Mouse (Mus musculus): ENCODE data around the gene Olfr1359. TPM values are rescaled to one million over a fixed set of nuclear protein-coding genes. Genes with fewer than 3 reads are reported as not detected.

The Olfr1359 gene
- polyA plus RNA-seq (2012; ENCODE audit: low replicate concordance) = not detected in 2 replicates

DNA sequence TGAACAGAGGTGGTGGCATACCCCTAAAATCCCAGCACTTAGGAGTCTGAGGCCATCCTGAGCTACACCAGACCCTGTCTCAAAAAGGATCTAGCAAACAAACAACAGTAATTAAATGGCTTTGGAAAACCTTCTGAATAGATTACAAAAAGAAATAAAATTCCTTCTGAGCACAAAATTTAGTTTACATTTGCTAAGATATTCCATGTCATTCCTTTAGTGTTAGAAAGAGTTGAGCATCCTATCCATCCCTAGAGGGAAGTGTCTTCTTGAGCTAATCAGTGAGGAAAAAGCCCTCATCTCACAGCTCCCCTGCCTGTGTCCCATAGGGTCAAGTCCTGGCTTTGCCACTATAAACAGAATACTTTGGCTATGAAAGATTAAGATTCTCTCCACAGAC lies at the start of gene Olfr1359:
Gene Olfr1359 (plus strand): TSS at position 301 of the 400 bp plus-strand sequence.

DNA sequence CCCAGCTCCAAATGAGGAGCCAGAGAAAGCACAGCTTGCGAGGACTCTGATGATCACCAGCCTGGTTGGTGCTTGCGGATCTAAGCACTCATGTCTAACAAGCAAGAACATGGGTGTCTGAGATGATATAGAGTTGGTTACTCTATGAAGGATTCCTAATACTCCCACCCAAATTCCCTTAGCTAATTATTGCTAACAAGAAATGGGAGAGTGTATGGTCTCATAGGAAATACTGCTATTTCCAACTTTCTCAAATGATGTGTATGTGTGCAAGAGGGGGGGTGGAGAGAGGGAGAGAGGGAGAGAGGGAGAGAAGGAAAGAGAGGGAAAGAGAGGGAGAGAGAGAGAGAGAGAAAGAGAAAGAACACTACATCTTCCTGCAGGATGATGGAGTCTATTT lies 34.6 kb upstream of the Olfr1359 start, which contains the start of gene Olfr1361:
Gene Olfr1361 (minus strand): TSS at position 101 of the 400 bp plus-strand sequence.

DNA sequence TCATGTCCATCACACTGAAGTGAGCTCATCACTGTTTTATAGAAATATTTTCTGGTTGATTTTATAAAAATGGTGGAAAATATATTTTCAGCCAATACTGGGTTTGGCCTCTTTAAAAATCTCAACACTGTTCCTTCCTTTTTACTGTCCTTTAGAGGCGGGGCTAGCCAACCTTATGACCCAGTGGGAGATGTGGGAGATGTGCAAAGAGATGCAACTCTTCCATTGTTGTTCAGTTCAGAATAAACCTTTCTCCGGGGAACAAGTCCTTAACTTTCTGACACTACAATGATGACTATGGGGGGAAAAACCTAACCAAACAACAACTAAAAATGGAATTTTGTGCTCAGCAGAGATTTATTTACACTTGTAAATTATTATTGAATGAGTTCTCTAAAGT lies 20.6 kb upstream of the Olfr1359 start, which contains the start of gene Olfr1360:
Gene Olfr1360 (minus strand): TSS at position 101 of the 400 bp plus-strand sequence.

DNA sequence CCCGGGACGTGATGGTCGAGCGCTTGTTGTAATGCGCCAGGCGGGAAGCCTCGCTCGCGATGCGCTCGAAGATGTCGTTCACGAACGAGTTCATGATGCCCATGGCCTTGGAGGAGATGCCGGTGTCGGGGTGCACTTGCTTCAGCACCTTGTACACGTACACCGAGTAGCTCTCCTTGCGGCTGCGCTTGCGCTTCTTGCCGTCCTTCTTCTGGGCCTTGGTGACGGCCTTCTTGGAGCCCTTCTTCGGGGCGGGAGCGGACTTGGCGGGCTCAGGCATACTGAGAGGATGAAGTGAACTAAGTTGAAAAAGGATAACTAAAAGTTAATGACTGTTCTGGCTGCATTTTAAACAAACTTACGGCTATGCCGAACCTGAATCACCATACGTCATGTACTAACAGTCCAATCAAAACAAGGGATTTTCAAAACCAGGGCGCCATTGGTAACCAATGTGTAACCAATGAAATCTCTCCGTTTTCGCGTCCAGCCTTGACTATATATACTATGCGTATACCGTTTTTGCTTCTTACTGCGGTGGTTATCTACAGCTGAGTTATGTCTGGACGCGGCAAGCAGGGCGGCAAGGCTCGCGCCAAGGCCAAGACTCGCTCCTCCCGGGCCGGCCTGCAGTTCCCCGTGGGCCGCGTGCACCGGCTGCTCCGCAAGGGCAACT lies 18.1 kb downstream of the Olfr1359 start, which contains the start of the genes Hist1h2bl and Hist1h2ai:
Gene Hist1h2bl (minus strand): TSS at position 280 of the 676 bp plus-strand sequence.
Gene Hist1h2ai (plus strand): TSS at position 559 of the 676 bp plus-strand sequence.

DNA sequence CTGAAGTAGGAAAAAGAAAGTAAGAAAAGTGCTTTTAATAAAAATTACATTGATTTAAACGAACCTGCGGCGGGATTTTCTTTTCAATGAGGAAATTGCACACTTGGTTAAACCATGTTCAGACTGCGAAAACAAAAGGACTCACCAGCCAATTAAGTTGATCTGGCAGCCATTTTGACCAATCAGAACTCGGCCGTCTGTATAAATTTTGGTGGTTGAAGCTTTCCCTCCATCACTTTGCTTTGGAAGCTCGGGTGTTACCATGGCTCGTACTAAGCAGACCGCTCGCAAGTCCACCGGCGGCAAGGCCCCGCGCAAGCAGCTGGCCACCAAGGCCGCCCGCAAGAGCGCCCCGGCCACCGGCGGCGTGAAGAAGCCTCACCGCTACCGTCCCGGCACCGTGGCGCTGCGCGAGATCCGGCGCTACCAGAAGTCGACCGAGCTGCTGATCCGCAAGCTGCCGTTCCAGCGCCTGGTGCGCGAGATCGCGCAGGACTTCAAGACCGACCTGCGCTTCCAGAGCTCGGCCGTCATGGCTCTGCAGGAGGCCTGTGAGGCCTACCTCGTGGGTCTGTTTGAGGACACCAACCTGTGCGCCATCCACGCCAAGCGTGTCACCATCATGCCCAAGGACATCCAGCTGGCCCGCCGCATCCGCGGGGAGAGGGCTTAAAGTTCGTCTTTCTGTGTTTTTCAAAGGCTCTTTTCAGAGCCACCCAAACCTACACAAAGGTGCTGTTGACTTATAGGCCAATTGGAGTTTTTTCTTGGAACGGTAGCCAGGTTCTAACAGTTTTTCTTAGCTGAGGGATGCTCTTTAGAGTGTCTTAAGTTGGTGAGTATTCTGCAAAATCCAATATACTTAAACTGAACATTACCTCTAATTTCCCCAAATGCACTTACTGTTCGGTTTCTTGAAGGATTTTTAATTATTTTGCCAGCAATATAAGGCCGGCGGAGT lies 19.8 kb downstream of the Olfr1359 start, which contains the start of gene Hist1h3h:
Gene Hist1h3h (plus strand): TSS at position 263 of the 961 bp plus-strand sequence.

DNA sequence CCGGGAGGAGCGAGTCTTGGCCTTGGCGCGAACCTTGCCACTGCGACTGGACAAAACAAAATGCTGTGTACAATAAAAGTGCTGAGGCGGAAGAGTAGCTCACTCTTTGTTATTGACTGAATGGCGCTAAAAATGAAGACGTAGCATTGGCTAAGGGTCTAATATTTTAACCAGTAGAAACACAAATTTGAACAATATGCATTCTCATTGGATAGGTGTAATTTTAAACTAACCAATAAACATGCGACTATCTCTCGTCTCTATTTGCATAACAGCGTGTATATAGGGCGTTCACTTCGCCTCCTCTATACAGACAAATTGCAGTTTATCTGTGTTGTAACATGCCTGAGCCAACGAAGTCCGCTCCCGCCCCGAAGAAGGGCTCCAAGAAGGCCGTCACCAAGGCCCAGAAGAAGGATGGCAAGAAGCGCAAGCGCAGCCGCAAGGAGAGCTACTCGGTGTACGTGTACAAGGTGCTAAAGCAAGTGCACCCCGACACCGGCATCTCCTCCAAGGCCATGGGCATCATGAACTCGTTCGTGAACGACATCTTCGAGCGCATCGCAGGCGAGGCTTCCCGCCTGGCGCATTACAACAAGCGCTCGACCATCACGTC lies 24.0 kb downstream of the Olfr1359 start, which contains the start of gene Hist1h2bm:
Gene Hist1h2bm (plus strand): TSS at position 288 of the 616 bp plus-strand sequence.

DNA sequence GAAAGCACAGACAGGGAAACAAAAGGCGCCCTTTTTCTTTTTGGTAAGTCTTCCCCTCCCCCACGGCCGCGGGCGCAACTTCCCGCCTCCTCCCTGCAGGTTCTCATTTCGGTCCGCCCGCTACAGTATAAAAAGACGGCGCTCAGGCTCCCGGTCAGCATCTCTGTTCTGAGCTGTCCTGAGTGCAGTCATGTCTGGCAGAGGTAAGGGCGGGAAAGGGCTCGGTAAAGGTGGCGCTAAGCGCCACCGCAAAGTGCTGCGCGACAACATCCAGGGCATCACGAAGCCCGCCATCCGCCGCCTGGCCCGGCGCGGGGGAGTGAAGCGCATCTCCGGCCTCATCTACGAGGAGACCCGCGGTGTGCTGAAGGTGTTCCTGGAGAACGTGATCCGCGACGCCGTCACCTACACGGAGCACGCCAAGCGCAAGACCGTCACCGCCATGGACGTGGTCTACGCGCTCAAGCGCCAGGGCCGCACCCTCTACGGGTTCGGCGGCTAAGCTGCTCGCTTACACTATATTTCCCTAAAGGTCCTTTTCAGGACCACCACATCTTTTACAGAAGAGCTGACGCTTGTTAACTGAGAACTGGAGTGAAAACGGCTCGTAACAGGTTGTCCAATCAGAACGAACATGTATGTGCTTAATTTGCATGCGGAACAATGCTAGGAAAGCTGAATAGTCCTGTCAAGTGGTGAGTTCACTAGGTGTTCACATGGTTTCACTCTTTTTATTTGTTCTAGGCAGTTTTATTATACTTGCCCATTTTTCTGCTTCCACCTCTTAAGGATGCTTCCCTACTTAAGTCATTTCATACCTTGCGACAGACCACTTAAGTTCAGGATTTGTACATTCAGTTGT lies 37.2 kb downstream of the Olfr1359 start, which contains the start of gene Hist1h4j:
Gene Hist1h4j (plus strand): TSS at position 159 of the 862 bp plus-strand sequence.

DNA sequence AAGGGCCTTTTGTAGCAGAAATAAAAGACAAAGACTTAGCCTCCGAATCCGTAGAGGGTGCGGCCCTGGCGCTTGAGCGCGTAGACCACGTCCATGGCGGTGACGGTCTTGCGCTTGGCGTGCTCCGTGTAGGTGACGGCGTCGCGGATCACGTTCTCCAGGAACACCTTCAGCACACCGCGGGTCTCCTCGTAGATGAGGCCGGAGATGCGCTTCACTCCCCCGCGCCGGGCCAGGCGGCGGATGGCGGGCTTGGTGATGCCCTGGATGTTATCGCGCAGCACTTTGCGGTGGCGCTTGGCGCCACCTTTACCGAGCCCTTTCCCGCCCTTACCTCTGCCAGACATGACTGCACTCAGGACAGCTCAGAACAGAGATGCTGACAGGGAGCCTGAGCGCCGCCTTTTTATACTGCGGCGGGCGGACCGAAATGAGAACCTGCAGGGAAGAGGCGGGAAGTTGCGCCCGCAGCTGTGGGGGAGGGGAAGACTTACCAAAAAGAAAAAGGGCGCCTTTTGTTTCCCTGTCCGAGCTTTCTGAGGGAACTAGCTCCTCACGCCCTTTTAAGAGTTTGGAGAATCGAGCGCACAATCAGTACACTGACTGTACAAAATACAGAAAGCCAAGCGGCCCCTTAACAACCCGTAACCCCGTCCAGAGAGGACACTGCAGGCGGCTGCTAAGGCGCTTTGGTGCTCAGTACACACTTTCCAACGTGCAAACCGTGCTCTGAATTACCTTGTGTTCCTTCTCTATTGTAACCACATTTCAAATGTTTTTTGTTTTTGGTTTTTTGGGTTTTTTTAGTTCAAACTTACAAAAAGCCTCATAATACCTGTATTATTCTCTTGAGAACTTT lies 52.5 kb downstream of the Olfr1359 start, which contains the start of gene Hist1h4k:
Gene Hist1h4k (minus strand): TSS at position 347 of the 859 bp plus-strand sequence.

DNA sequence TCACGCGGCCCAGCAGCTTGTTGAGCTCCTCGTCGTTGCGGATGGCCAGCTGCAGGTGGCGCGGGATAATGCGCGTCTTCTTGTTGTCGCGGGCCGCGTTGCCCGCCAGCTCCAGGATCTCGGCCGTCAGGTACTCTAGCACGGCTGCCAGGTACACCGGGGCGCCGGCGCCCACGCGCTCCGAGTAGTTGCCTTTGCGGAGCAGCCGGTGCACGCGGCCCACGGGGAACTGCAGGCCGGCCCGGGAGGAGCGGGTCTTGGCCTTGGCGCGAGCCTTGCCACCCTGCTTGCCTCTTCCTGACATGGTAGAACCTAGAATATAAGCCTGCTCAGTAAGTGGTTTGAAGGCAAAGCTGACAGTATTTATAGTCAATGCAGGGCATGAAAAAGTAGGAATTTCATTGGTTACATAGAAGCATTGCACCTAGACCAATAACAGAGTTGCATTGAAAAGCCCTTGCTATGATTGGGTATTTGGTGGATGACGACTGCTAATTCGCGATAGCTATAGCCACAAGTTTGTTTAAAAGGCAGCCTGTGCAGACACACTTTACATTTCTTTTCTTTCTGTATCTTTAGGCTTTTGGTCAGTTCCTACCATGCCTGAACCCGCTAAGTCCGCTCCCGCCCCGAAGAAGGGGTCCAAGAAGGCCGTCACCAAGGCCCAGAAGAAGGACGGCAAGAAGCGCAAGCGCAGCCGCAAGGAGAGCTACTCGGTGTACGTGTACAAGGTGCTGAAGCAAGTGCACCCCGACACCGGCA lies 55.8 kb downstream of the Olfr1359 start, which contains the start of the genes Hist1h2ak and Hist1h2bn:
Gene Hist1h2ak (minus strand): TSS at position 304 of the 762 bp plus-strand sequence.
Gene Hist1h2bn (plus strand): TSS at position 600 of the 762 bp plus-strand sequence.

Other genes starting within 250 kb of the Olfr1359 start
- 2.7 and 3.7 TPM in 2 replicates for gene Zscan26, start 244.4 kb upstream of the Olfr1359 start, polyA plus RNA-seq (2012; ENCODE audit: low replicate concordance)
- 4.1 and 6.4 TPM in 2 replicates for gene Nkapl, start 229.6 kb upstream of the Olfr1359 start, polyA plus RNA-seq (2012; ENCODE audit: low replicate concordance)
- not detected in 2 replicates for gene Zkscan4, start 219.2 kb upstream of the Olfr1359 start, polyA plus RNA-seq (2012; ENCODE audit: low replicate concordance)
- not detected in 2 replicates for gene Gm10065, start 218.7 kb upstream of the Olfr1359 start, polyA plus RNA-seq (2012; ENCODE audit: low replicate concordance)
- not detected in 2 replicates for gene AK157302, start 202.9 kb upstream of the Olfr1359 start, polyA plus RNA-seq (2012; ENCODE audit: low replicate concordance)
- gene Gm11273, start 196.7 kb upstream of the Olfr1359 start, polyA plus RNA-seq (2012; ENCODE audit: low replicate concordance) = 8.3 and 12.1 TPM in 2 replicates
- 0.74 and 1.9 TPM in 2 replicates for gene Zkscan8, start 167.0 kb upstream of the Olfr1359 start, polyA plus RNA-seq (2012; ENCODE audit: low replicate concordance)
- not detected in 2 replicates for gene Olfr1366, start 155.3 kb upstream of the Olfr1359 start, polyA plus RNA-seq (2012; ENCODE audit: low replicate concordance)
- gene Olfr1535, start 138.2 kb upstream of the Olfr1359 start, polyA plus RNA-seq (2012; ENCODE audit: low replicate concordance) = not detected in 2 replicates
- not detected in 2 replicates for gene Olfr1364, start 116.4 kb upstream of the Olfr1359 start, polyA plus RNA-seq (2012; ENCODE audit: low replicate concordance)
- not detected in 2 replicates for gene Olfr1362, start 84.1 kb upstream of the Olfr1359 start, polyA plus RNA-seq (2012; ENCODE audit: low replicate concordance)
- gene Olfr11, start 55.6 kb upstream of the Olfr1359 start, polyA plus RNA-seq (2012; ENCODE audit: low replicate concordance) = not detected in 2 replicates
- gene Olfr1361, start 34.7 kb upstream of the Olfr1359 start, polyA plus RNA-seq (2012; ENCODE audit: low replicate concordance) = not detected in 2 replicates
- gene Olfr1360, start 20.7 kb upstream of the Olfr1359 start, polyA plus RNA-seq (2012; ENCODE audit: low replicate concordance) = not detected in 2 replicates
- 5.9 and 13.2 TPM in 2 replicates for gene Hist1h2bl, start 18.0 kb downstream of the Olfr1359 start, polyA plus RNA-seq (2012; ENCODE audit: low replicate concordance)
- 24.1 and 37.8 TPM in 2 replicates for gene Hist1h2ai, start 18.3 kb downstream of the Olfr1359 start, polyA plus RNA-seq (2012; ENCODE audit: low replicate concordance)
- 93.1 and 144 TPM in 2 replicates for gene Hist1h3h, start 19.5 kb downstream of the Olfr1359 start, polyA plus RNA-seq (2012; ENCODE audit: low replicate concordance)
- gene Hist1h2bm, start 23.9 kb downstream of the Olfr1359 start, polyA plus RNA-seq (2012; ENCODE audit: low replicate concordance) = 3.5 and 3.9 TPM in 2 replicates
- gene Hist1h4j, start 37.0 kb downstream of the Olfr1359 start, polyA plus RNA-seq (2012; ENCODE audit: low replicate concordance) = 6.0 and 8.5 TPM in 2 replicates
- gene Hist1h4k, start 52.4 kb downstream of the Olfr1359 start, polyA plus RNA-seq (2012; ENCODE audit: low replicate concordance) = 44.9 and 90.4 TPM in 2 replicates
- 161 and 169 TPM in 2 replicates for gene Hist1h2ak, start 55.7 kb downstream of the Olfr1359 start, polyA plus RNA-seq (2012; ENCODE audit: low replicate concordance)
- 5.3 and 11.0 TPM in 2 replicates for gene Hist1h2bn, start 56.0 kb downstream of the Olfr1359 start, polyA plus RNA-seq (2012; ENCODE audit: low replicate concordance)
- 3.5 and 3.7 TPM in 2 replicates for gene Hist1h1b, start 82.5 kb downstream of the Olfr1359 start, polyA plus RNA-seq (2012; ENCODE audit: low replicate concordance)
- gene Hist1h3i, start 85.3 kb downstream of the Olfr1359 start, polyA plus RNA-seq (2012; ENCODE audit: low replicate concordance) = 8.4 and 51.9 TPM in 2 replicates
- gene Hist1h2an, start 89.1 kb downstream of the Olfr1359 start, polyA plus RNA-seq (2012; ENCODE audit: low replicate concordance) = 52.7 and 74.5 TPM in 2 replicates
- gene Hist1h2bp, start 89.3 kb downstream of the Olfr1359 start, polyA plus RNA-seq (2012; ENCODE audit: low replicate concordance) = 3.2 and 6.2 TPM in 2 replicates
- 6.5 and 15.6 TPM in 2 replicates for gene Hist1h2bq, start 112.1 kb downstream of the Olfr1359 start, polyA plus RNA-seq (2012; ENCODE audit: low replicate concordance)
- gene Hist1h2ao, start 112.4 kb downstream of the Olfr1359 start, polyA plus RNA-seq (2012; ENCODE audit: low replicate concordance) = 23,509 and 33,455 TPM in 2 replicates
- gene Hist1h4m, start 113.6 kb downstream of the Olfr1359 start, polyA plus RNA-seq (2012; ENCODE audit: low replicate concordance) = 65.5 and 70.3 TPM in 2 replicates
- 2.9 and 3.1 TPM in 2 replicates for gene Hist1h4n, start 134.1 kb downstream of the Olfr1359 start, polyA plus RNA-seq (2012; ENCODE audit: low replicate concordance)
- 6,280 and 19,065 TPM in 2 replicates for gene Hist1h2ap, start 135.4 kb downstream of the Olfr1359 start, polyA plus RNA-seq (2012; ENCODE audit: low replicate concordance)
- 6.3 and 15.4 TPM in 2 replicates for gene Hist1h2br, start 135.6 kb downstream of the Olfr1359 start, polyA plus RNA-seq (2012; ENCODE audit: low replicate concordance)
- gene Zfp184, start 247.0 kb downstream of the Olfr1359 start, polyA plus RNA-seq (2012; ENCODE audit: low replicate concordance) = not detected in 2 replicates